ENCODE assay signal across 22 mouse cellular contexts in genomic region chr1:37702326-37702725, GRCm38 (mm10). TPM values are rescaled to one million over a fixed set of nuclear protein-coding genes. Genes with fewer than 3 reads are reported as not detected.
DNase-seq lines count a peak whose midpoint lies in the region; ATAC-seq and TF ChIP-seq lines count a peak whose summit lies in the region.
"Had no signal": no experiment of that assay in that cellular context is flagged by ENCODE, and none has a peak within 500 bp of the region (broad histone marks: within the 10 kb centered on the region; RNA-seq: fewer than 3 reads in every experiment).

No protein-coding gene starts in this region.

- 0 out of 2 replicates have a peak, but pooled peaks cover 2% of the 10 kb centered on the region for H3K9me3 ChIP-seq in heart, embryonic 16.5 days (replicated peaks; ENCODE audit: control insufficient read depth, low read length)
- H3K9me3 ChIP-seq: embryonic facial prominence, embryonic 10.5 days; heart, embryonic 12.5 days; hindbrain, embryonic 13.5 days had no signal

- no peak overlapping the region for H3K4me3 ChIP-seq in heart, embryonic 16.5 days (ENCODE audit: low read length)
- no peak overlapping the region for H3K4me3 ChIP-seq in olfactory bulb, adult 2 months (ENCODE audit: insufficient read depth, low read depth, low read length)
- H3K4me3 ChIP-seq: embryonic facial prominence, embryonic 10.5 days; forebrain, embryonic 13.5 days; heart, embryonic 12.5 days; hindbrain, embryonic 13.5 days had no signal

- H3K36me3 ChIP-seq in heart, embryonic 16.5 days (ENCODE audit: control insufficient read depth, insufficient read depth): no peaks in the 10 kb centered on the region
- H3K36me3 ChIP-seq: embryonic facial prominence, embryonic 10.5 days; heart, embryonic 12.5 days; hindbrain, embryonic 13.5 days had no signal

- DNase-seq in heart, postnatal 4 days: no peak
- peak; percentile 5 for DNase-seq in right cerebral cortex, postnatal 14 days
- DNase-seq in right cerebral cortex, adult 18-20 months: no peak
- DNase-seq in ES-CJ7 (ENCODE audit: low read depth, low spot score): peak; percentile 21
- DNase-seq in cerebellum, adult 11 months: no peak
- DNase-seq: adrenal gland, postnatal 14 days; cerebellum, adult 2 months; cerebellum, postnatal 10 days; forebrain, postnatal 0 days; gastrocnemius, postnatal 25 days; heart, postnatal 36 days had no signal

- no peak for TF ChIP-seq CTCF in olfactory bulb, adult 2 months (IDR thresholded peaks at IDR 0.05; ENCODE audit: insufficient read depth, low read depth, low read length)

- no peak overlapping the region for H3K4me2 ChIP-seq in heart, embryonic 16.5 days (ENCODE audit: low read depth, low read length)
- H3K4me2 ChIP-seq: forebrain, embryonic 13.5 days; heart, embryonic 12.5 days; hindbrain, embryonic 13.5 days had no signal

- H3K27ac ChIP-seq in heart, embryonic 16.5 days (ENCODE audit: low read length): no peak overlapping the region
- H3K27ac ChIP-seq in olfactory bulb, adult 2 months (ENCODE audit: insufficient read depth, low read depth, low read length): peak overlapping the region; percentile 36; the same call in 1 of the 2 replicates
- H3K27ac ChIP-seq: embryonic facial prominence, embryonic 10.5 days; forebrain, embryonic 13.5 days; hindbrain, embryonic 13.5 days; hindbrain, postnatal 0 days had no signal

- TF ChIP-seq POLR2A in olfactory bulb, adult 2 months (IDR thresholded peaks at IDR 0.05; ENCODE audit: insufficient read depth, low read depth, low read length): no peak

- WGBS in heart, embryonic 16.5 days: 62% methylated on average over 4 of the region's 4 CpGs
- 81% methylated on average over 4 of the region's 4 CpGs for WGBS in olfactory bulb, adult 2 months

- no peak overlapping the region for H3K9ac ChIP-seq in heart, embryonic 16.5 days (ENCODE audit: low read length)
- H3K9ac ChIP-seq: forebrain, embryonic 13.5 days; forebrain, postnatal 0 days; heart, embryonic 12.5 days; hindbrain, embryonic 13.5 days had no signal

- ATAC-seq in heart, embryonic 16.5 days (replicated peaks; ENCODE audit: extremely low read depth, insufficient read depth, low FRiP score): 0 out of 2 replicates have a peak, but pooled peaks have one; percentile 9
- no peak for ATAC-seq in cerebellum, adult (ENCODE audit: insufficient number of reproducible peaks, low FRiP score, low TSS enrichment)
- ATAC-seq: forebrain, embryonic 13.5 days; forebrain, postnatal 0 days; hindbrain, postnatal 0 days; Patski had no signal

- H3K27me3 ChIP-seq in heart, embryonic 16.5 days (ENCODE audit: control insufficient read depth, insufficient read depth, low read length): no peaks in the 10 kb centered on the region
- H3K27me3 ChIP-seq: forebrain, embryonic 13.5 days; heart, embryonic 12.5 days; hindbrain, embryonic 13.5 days; Patski had no signal

- H3K4me1 ChIP-seq in heart, embryonic 16.5 days (ENCODE audit: control insufficient read depth, insufficient read depth, low read length): peaks cover 14% of the 10 kb centered on the region
- H3K4me1 ChIP-seq in olfactory bulb, adult 2 months (ENCODE audit: control insufficient read depth, insufficient read depth, low read length): peaks cover 46% of the 10 kb centered on the region

RNA-seq across cellular contexts. Expression of gene 2010300C02Rik, which starts 17.6 kb away (rescaled TPM):
- polyA plus RNA-seq in heart, embryonic 16.5 days (2015; fragmentation: Nextera tagmentation; extraction: Ambion mirVana): 4.5 and 5.2 TPM in 2 replicates
- 1 to 10 TPM; 1.7 to 1.9 TPM for total RNA-seq in heart, postnatal 4 days (2021)
- not detected in 2 replicates for polyA plus RNA-seq in olfactory bulb, adult 2 months (2012; ENCODE audit: insufficient read depth, insufficient read length, low replicate concordance, missing spikeins)
- total RNA-seq: granulocyte monocyte progenitor cell, adult 5-6 weeks had no signal
- polyA plus RNA-seq: C2C12 had no signal

Comparison
In these comparisons a context has a peak if more than half of its experiments do, and no peak if none do; other contexts are left out.
1. DNase-seq: peak in right cerebral cortex, postnatal 14 days (single experiment) and ES-CJ7 (single experiment); none in heart, postnatal 4 days (single experiment), right cerebral cortex, adult 18-20 months (single experiment) and cerebellum, adult 11 months (single experiment).
2. RNA of gene 2010300C02Rik, which starts 17.6 kb away (polyA plus RNA-seq): not detected in olfactory bulb, adult 2 months; 4.5 to 5.2 TPM in heart, embryonic 16.5 days; every median in the first group is over 10 times any median in the second.